Mouse (Mus musculus) limb, embryonic 14.5 days (tissue): Measurements from ENCODE around the gene Depdc1b. TPM values are rescaled to one million over a fixed set of nuclear protein-coding genes. Genes with fewer than 3 reads are reported as not detected.

ENCODE experiments used
- ATAC-seq: fragments of 200-750 bp; cut with Nextera tagmentation; 2 replicates; pipeline ENCODE4 v1.8.0; 2017; ENCODE audit warnings: low read depth, moderate number of reproducible peaks, moderate TSS enrichment; ENCODE audit not compliant: low FRiP score
- DNase-seq: peaks from one replicate; pipeline ENCODE4 v3.0.0-alpha.2; 2015; ENCODE audit warnings: low spot score
- H3K27ac ChIP-seq: fragments of 300-500 bp; sonication (generic); replicated peaks from 2 replicates; pipeline ENCODE4 v1.5.1; 2014; ENCODE audit warnings: low read depth, mild to moderate bottlenecking, low read length, moderate library complexity, mixed read lengths
- H3K27me3 ChIP-seq: fragments of 300-500 bp; sonication (generic); 2 replicates; pipeline ENCODE4 v1.6.1; 2014; ENCODE audit warnings: low read length, mixed read lengths; ENCODE audit not compliant: control insufficient read depth, insufficient read depth
- H3K36me3 ChIP-seq: fragments of 300-500 bp; sonication (generic); 2 replicates; pipeline ENCODE4 v1.6.1; 2014; ENCODE audit warnings: mild to moderate bottlenecking, low read length, moderate library complexity, mixed read lengths; ENCODE audit not compliant: control insufficient read depth, insufficient read depth
- H3K4me1 ChIP-seq: fragments of 300-500 bp; sonication (generic); 2 replicates; pipeline ENCODE4 v1.6.1; 2014; ENCODE audit warnings: antibody characterized with exemption, low read length, mixed read lengths; ENCODE audit not compliant: control insufficient read depth, insufficient read depth
- H3K4me2 ChIP-seq: fragments of 300-500 bp; sonication (generic); replicated peaks from 2 replicates; pipeline ENCODE4 v1.6.1; 2014; ENCODE audit warnings: low read depth, mild to moderate bottlenecking, low read length, moderate library complexity; ENCODE audit not compliant: severe bottlenecking
- H3K4me3 ChIP-seq: fragments of 300-500 bp; sonication (generic); replicated peaks from 2 replicates; pipeline ENCODE4 v1.5.1; 2014; ENCODE audit warnings: low read length
- H3K9ac ChIP-seq: fragments of 300-500 bp; sonication (generic); 2 replicates; pipeline ENCODE4 v1.6.1; 2014; ENCODE audit warnings: mild to moderate bottlenecking, low read depth, low read length, moderate library complexity; ENCODE audit not compliant: severe bottlenecking
- H3K9me3 ChIP-seq: fragments of 300-500 bp; sonication (generic); 2 replicates; pipeline ENCODE4 v1.6.1; 2016; ENCODE audit warnings: low read length; ENCODE audit not compliant: control insufficient read depth
- POLR2A ChIP-seq: fragments of 200-500 bp; IDR thresholded peaks from 2 replicates; pipeline ENCODE4 v1.8.0; 2012; ENCODE audit warnings: inconsistent platforms, mild to moderate bottlenecking, moderate library complexity, borderline replicate concordance; ENCODE audit not compliant: insufficient read depth, insufficient read length; ENCODE audit errors: extremely low read depth
- WGBS: fragments of 180-500 bp; shearing (Covaris S2); extraction: QIAGEN DNeasy Blood & Tissue Kit; methylation state at CpG from one replicate; pipeline ENCODE4 v1.1.7; 2014; 5-methylcytosine and 5-hydroxymethylcytosine counted together
- polyA plus RNA-seq, 2 experiments: library from polyadenylated mRNA; depleted of rRNA in 1 of 2; stranded (reverse) in 1 of 2; unstranded in 1 of 2; fragments of >200 nt; fragmentation: Nextera tagmentation in 1 of 2; extraction: Ambion mirVana in 1 of 2; gene quantifications; 2 replicates each; pipeline versions ENCODE4 v1.2.1 to v1.2.3; 2012 to 2014

The Depdc1b gene
- polyA plus RNA-seq, 2 experiments, result 6.4 to 7.1 TPM

DNA sequence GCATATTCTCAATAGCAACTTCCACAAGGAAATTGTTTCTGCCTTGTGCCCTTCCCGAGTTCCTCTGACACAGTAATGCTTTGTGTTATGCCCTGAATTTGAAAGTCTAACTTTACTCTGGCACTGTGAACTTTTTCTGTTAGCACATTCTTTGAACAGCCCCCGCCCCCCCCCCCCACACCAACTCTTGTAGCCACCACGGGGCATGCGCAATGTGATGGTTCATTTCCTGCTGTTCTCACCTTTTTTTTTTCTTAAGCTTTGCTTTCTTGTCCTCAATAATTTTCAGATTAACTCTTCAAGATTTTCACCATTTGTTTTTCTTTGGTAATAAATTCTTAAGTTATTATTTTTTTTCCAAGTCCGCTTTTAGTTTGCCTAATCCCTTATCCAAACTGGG is 42.7 kb upstream of the Depdc1b start:
- no peak overlapping the region for H3K4me3 ChIP-seq
- 27% methylated on average over 5 of the region's 5 CpGs for WGBS
- peak; percentile 7 for DNase-seq
- H3K4me1 ChIP-seq, result peaks cover 19% of the 10 kb centered on the region
- H3K36me3 ChIP-seq, result no peaks in the 10 kb centered on the region
- H3K27ac ChIP-seq, result no peak overlapping the region
- no peaks in the 10 kb centered on the region for H3K9me3 ChIP-seq
- no peak for ATAC-seq
- H3K27me3 ChIP-seq, result no peaks in the 10 kb centered on the region
- H3K4me2 ChIP-seq, result peak overlapping the region; percentile 40
- TF ChIP-seq POLR2A, result no peak
- H3K9ac ChIP-seq, result no peak overlapping the region

DNA sequence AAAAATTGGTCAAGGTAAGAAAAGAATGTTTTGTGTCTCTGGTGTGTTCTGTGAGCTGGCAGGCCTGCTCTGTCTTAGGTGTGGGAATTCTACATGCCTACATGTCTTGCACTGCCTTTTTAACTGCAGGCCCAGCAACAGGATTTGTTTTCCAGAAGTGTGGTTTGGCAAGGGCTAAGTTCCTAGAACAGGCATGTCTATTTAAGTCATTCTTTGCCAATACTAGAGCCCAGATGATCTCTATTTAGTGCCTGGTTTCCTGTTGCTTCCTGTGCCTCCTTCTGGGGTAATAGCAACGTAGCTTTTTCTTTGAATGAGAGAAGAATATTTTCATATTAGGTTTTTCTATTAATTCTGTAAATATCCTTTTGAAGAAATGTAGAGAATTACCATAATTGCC is 39.6 kb upstream of the Depdc1b start:
- WGBS, result 18% methylated on average over 1 of the region's 1 CpGs

DNA sequence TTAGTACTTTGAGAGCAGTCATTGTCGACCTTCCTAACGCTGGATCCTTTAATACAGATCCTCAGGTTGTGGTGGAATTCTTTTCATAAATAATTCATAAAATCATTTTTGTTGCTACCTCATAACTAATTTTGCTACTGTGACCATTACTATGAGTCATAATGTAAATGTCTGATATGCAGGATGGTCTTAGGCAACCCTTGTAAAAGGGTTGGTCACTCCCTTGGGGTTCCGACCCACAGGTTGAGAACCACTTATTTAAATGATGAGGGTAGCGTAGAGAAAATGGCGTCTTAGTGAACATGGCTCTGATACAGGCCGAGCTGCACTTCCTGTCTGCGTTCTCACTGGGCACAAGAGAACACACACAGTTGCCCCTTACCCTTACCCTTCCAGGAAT is 38.8 kb upstream of the Depdc1b start:
- H3K9ac ChIP-seq, result no peak overlapping the region
- H3K4me1 ChIP-seq, result peaks cover 21% of the 10 kb centered on the region
- no peaks in the 10 kb centered on the region for H3K9me3 ChIP-seq
- DNase-seq (no peak), ATAC-seq (no peak)
- no peak overlapping the region for H3K27ac ChIP-seq
- no peaks in the 10 kb centered on the region for H3K27me3 ChIP-seq
- 76% methylated on average over 7 of the region's 7 CpGs for WGBS
- no peak overlapping the region for H3K4me2 ChIP-seq
- no peaks in the 10 kb centered on the region for H3K36me3 ChIP-seq
- TF ChIP-seq POLR2A, result no peak
- no peak overlapping the region for H3K4me3 ChIP-seq

More for the DNA sequence above, 39.6 kb upstream of the Depdc1b start:
- Histone ChIP-seq H3K9me3 (no peaks in the 10 kb centered on the region), H3K27ac (no peak overlapping the region), H3K4me2 (no peak overlapping the region), H3K9ac (no peak overlapping the region), H3K4me1 (peaks cover 24% of the 10 kb centered on the region), H3K27me3 (no peaks in the 10 kb centered on the region), H3K36me3 (no peaks in the 10 kb centered on the region), H3K4me3 (no peak overlapping the region)
- DNase-seq, result peak; percentile 28
- no peak for ATAC-seq
- TF ChIP-seq POLR2A, result no peak

DNA sequence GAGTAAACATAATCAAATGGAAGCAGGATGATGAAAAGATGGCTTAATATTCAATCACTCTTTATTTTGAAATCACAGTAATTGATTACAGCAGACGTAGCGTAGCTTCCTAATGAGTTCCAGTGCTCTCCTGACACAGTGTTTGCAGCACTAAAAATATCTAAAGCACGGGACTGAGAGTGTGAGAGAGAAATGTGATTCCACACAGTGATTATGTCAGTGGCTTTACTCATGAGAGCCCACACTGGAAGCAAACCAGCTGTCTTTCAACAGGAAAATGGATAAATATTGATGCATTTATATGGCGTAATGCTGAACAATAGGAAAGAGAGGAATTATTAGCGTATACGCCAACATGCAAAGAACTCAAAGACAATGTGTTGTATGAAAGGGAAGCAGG is 37.5 kb upstream of the Depdc1b start:
- H3K27me3 ChIP-seq, result no peaks in the 10 kb centered on the region
- no peak for ATAC-seq
- no peak overlapping the region for H3K9ac ChIP-seq
- no peak overlapping the region for H3K27ac ChIP-seq
- H3K36me3 ChIP-seq, result no peaks in the 10 kb centered on the region
- no peaks in the 10 kb centered on the region for H3K9me3 ChIP-seq
- DNase-seq, result peak; percentile 26
- H3K4me1 ChIP-seq, result peaks cover 9% of the 10 kb centered on the region
- H3K4me2 ChIP-seq, result no peak overlapping the region
- no peak overlapping the region for H3K4me3 ChIP-seq
- no peak for TF ChIP-seq POLR2A
- 44% methylated on average over 6 of the region's 6 CpGs for WGBS

DNA sequence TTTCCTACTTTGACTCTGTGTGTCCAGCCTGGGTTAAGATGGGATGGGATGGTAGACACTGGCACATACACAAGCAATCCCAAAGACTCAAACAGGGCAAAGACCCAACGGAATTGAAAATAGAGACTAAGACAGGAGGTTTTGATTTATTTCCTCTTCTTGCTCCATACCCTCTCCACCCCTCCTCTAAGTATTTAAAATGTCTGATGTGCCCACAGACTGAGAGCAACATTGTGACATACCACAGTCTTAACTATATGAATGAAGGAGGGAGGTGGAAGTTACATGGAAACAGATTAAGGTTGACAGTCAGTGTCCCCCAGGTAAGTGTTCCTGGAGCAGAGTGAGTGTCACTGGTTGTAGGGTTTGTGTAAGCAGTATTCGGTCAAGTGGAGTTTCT is 31.8 kb upstream of the Depdc1b start:
- 86% methylated on average over 2 of the region's 2 CpGs for WGBS
- H3K4me2 ChIP-seq, result no peak overlapping the region
- ATAC-seq, result no peak

DNA sequence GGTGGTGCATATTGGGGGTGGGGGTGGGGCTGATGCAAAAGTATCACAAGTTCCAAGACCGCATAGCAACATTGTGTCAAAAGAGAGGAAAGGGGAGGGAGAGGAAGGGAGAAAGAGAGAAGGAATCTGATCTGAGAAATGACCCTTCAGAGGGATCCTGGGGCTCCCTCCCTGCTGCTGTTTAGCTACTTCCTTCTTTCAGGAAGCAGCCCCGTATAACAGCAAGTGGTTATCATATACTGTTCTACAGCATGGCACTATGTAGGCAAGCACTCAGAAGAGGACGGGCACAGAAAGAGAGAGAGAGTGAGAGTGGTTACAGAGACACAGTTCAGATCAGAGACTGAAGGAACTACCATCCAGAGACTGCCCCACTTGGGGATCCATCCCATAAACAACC is 28.2 kb upstream of the Depdc1b start:
- H3K4me1 ChIP-seq, result no peaks in the 10 kb centered on the region
- no peak overlapping the region for H3K4me2 ChIP-seq

More for the DNA sequence above, 31.8 kb upstream of the Depdc1b start:
- Histone ChIP-seq H3K4me3 (no peak overlapping the region), H3K27ac (no peak overlapping the region), H3K9ac (no peak overlapping the region), H3K27me3 (no peaks in the 10 kb centered on the region), H3K36me3 (no peaks in the 10 kb centered on the region), H3K4me1 (no peaks in the 10 kb centered on the region), H3K9me3 (no peaks in the 10 kb centered on the region)
- TF ChIP-seq POLR2A, result no peak
- DNase-seq, result no peak

More for the DNA sequence above, 28.2 kb upstream of the Depdc1b start:
- no peaks in the 10 kb centered on the region for H3K9me3 ChIP-seq
- H3K9ac ChIP-seq, result no peak overlapping the region
- no peak overlapping the region for H3K4me3 ChIP-seq
- H3K27ac ChIP-seq, result no peak overlapping the region
- DNase-seq, result no peak
- ATAC-seq, result no peak
- 60% methylated on average over 3 of the region's 3 CpGs for whole genome bisulfite sequencing
- TF ChIP-seq POLR2A, result no peak
- no peaks in the 10 kb centered on the region for H3K27me3 ChIP-seq
- H3K36me3 ChIP-seq, result no peaks in the 10 kb centered on the region
